Mouse (Mus musculus) CD4-positive, CD25-positive, alpha-beta regulatory T cell, adult 4 months (primary cell): ENCODE data around the gene Lrrc45. TPM values are rescaled to one million over a fixed set of nuclear protein-coding genes. Genes with fewer than 3 reads are reported as not detected.

Experiments
- polyA plus RNA-seq, 2 experiments: library from polyadenylated mRNA; unstranded; fragments of 100-300 nt; shearing (Covaris generic); gene quantifications; one replicate each; pipeline ENCODE4 v1.2.1; 2017

Gene Lrrc45
- polyA plus RNA-seq, 2 experiments from 2014 or later = 26.8 to 34.4 TPM

Other genes starting within 250 kb of the Lrrc45 start
- 10 to 100 TPM; 34.8 to 44.8 TPM for gene Arl16, start 246.3 kb upstream of the Lrrc45 start, polyA plus RNA-seq
- gene Mrpl12, start 229.3 kb upstream of the Lrrc45 start, polyA plus RNA-seq = 10 to 100 TPM; 67.0 to 68.0 TPM
- 10 to 100 TPM; 11.0 to 14.3 TPM for gene Slc25a10, start 222.1 kb upstream of the Lrrc45 start, polyA plus RNA-seq
- gene Gcgr, start 183.2 kb upstream of the Lrrc45 start, polyA plus RNA-seq = not detected
- gene Mcrip1, start 164.2 kb upstream of the Lrrc45 start, polyA plus RNA-seq = 100 to 1,000 TPM; 114 to 126 TPM
- not detected for gene Ppp1r27, start 162.8 kb upstream of the Lrrc45 start, polyA plus RNA-seq
- 100 to 1,000 TPM; 162 to 169 TPM for gene P4hb, start 140.7 kb upstream of the Lrrc45 start, polyA plus RNA-seq
- gene Arhgdia, start 132.3 kb upstream of the Lrrc45 start, polyA plus RNA-seq = 100 to 1,000 TPM; 554 to 866 TPM
- gene Alyref, start 115.6 kb upstream of the Lrrc45 start, polyA plus RNA-seq = 10 to 100 TPM in 1 of 2 experiments, 1 to 10 TPM in 1; 8.5 to 42.6 TPM
- gene Anapc11, start 115.5 kb upstream of the Lrrc45 start, polyA plus RNA-seq = 100 to 1,000 TPM; 122 to 134 TPM
- gene Npb, start 105.4 kb upstream of the Lrrc45 start, polyA plus RNA-seq = not detected
- gene Pcyt2, start 96.0 kb upstream of the Lrrc45 start, polyA plus RNA-seq = 100 to 1,000 TPM; 101 to 179 TPM
- 10 to 100 TPM; 66.4 to 66.7 TPM for gene Sirt7, start 88.7 kb upstream of the Lrrc45 start, polyA plus RNA-seq
- 10 to 100 TPM; 11.3 to 16.0 TPM for gene Mafg, start 80.3 kb upstream of the Lrrc45 start, polyA plus RNA-seq
- 1 to 10 TPM; 1.5 to 1.8 TPM for gene Pycr1, start 70.2 kb upstream of the Lrrc45 start, polyA plus RNA-seq
- gene Myadml2, start 65.8 kb upstream of the Lrrc45 start, polyA plus RNA-seq = not detected
- not detected for gene Notum, start 52.8 kb upstream of the Lrrc45 start, polyA plus RNA-seq
- gene Aspscr1, start 41.0 kb upstream of the Lrrc45 start, polyA plus RNA-seq = 100 to 1,000 TPM in 1 of 2 experiments, 10 to 100 TPM in 1; 82.3 to 134 TPM
- 100 to 1,000 TPM; 152 to 156 TPM for gene Cenpx, start 187 bp upstream of the Lrrc45 start, polyA plus RNA-seq
- not detected for gene Rac3, start 7.5 kb downstream of the Lrrc45 start, polyA plus RNA-seq
- 10 to 100 TPM; 15.1 to 17.4 TPM for gene Dcxr, start 13.4 kb downstream of the Lrrc45 start, polyA plus RNA-seq
- gene Cbr2, start 18.2 kb downstream of the Lrrc45 start, polyA plus RNA-seq = not detected
- 10 to 100 TPM in 1 of 2 experiments, 1 to 10 TPM in 1; 3.6 to 24.6 TPM for gene Hmga1b, start 48.9 kb downstream of the Lrrc45 start, polyA plus RNA-seq
- gene Rfng, start 70.3 kb downstream of the Lrrc45 start, polyA plus RNA-seq = 1 to 10 TPM; 2.8 to 4.1 TPM
- gene Gps1, start 70.3 kb downstream of the Lrrc45 start, polyA plus RNA-seq = 100 to 1,000 TPM; 126 to 160 TPM
- gene Dus1l, start 82.5 kb downstream of the Lrrc45 start, polyA plus RNA-seq = 10 to 100 TPM; 31.4 to 35.3 TPM
- gene Fasn, start 110.6 kb downstream of the Lrrc45 start, polyA plus RNA-seq = 10 to 100 TPM; 24.1 to 34.8 TPM
- 1 to 10 TPM in 1 of 2 experiments, under 1 TPM in 1; 0.12 to 1.1 TPM for gene Ccdc57, start 218.9 kb downstream of the Lrrc45 start, polyA plus RNA-seq
- 1 to 10 TPM; 3.5 to 5.3 TPM for gene Slc16a3, start 234.6 kb downstream of the Lrrc45 start, polyA plus RNA-seq